Mouse (Mus musculus) lung, postnatal 0 days (tissue): ENCODE measurements around the gene Cabp4. TPM values are rescaled to one million over a fixed set of nuclear protein-coding genes. Genes with fewer than 3 reads are reported as not detected.

Source experiments
- ATAC-seq: fragments of 200-750 bp; cut with Nextera tagmentation; 2 replicates; pipeline ENCODE4 v1.8.0; 2017; ENCODE audit warnings: moderate library complexity
- DNase-seq: peaks from one replicate; pipeline ENCODE4 v3.0.0-alpha.2; 2016; ENCODE audit warnings: low spot score
- H3K27ac ChIP-seq: fragments of 300-500 bp; sonication (generic); 2 replicates; pipeline ENCODE4 v1.5.1; 2014; ENCODE audit warnings: antibody characterized with exemption, mild to moderate bottlenecking, low read length, mixed read lengths
- H3K27me3 ChIP-seq: fragments of 300-500 bp; sonication (generic); replicated peaks from 2 replicates; pipeline ENCODE4 v1.6.1; 2014; ENCODE audit warnings: low read length, mixed read lengths; ENCODE audit not compliant: insufficient read depth
- H3K36me3 ChIP-seq: fragments of 300-500 bp; sonication (generic); 2 replicates; pipeline ENCODE4 v1.6.1; 2014; ENCODE audit warnings: low read length, mixed read lengths; ENCODE audit not compliant: insufficient read depth
- H3K4me1 ChIP-seq: fragments of 300-500 bp; sonication (generic); 2 replicates; pipeline ENCODE4 v1.6.1; 2014; ENCODE audit warnings: antibody characterized with exemption, low read depth, low read length, mixed read lengths; ENCODE audit not compliant: insufficient read depth
- H3K4me2 ChIP-seq: fragments of 300-500 bp; sonication (generic); replicated peaks from 2 replicates; pipeline ENCODE4 v1.6.1; 2014; ENCODE audit warnings: low read depth, mild to moderate bottlenecking, low read length, moderate library complexity, mixed read lengths
- H3K4me3 ChIP-seq: fragments of 300-500 bp; sonication (generic); 2 replicates; pipeline ENCODE4 v1.5.1; 2014; ENCODE audit warnings: low read depth, low read length
- H3K9ac ChIP-seq: fragments of 300-500 bp; sonication (generic); replicated peaks from 2 replicates; pipeline ENCODE4 v1.6.1; 2014; ENCODE audit warnings: low read depth, mild to moderate bottlenecking
- H3K9me3 ChIP-seq: fragments of 300-500 bp; sonication (generic); 2 replicates; pipeline ENCODE4 v1.6.1; 2016; ENCODE audit warnings: low read length, mixed read lengths
- CTCF ChIP-seq: IDR thresholded peaks from 2 replicates; pipeline ENCODE4 v1.5.1; 2016; ENCODE audit warnings: antibody characterized with exemption, mild to moderate bottlenecking
- EP300 ChIP-seq: IDR thresholded peaks from 2 replicates; pipeline ENCODE4 v1.6.1; 2016; ENCODE audit warnings: antibody characterized with exemption, mild to moderate bottlenecking, control low read depth
- WGBS: fragments of 180-500 bp; shearing (Covaris S2); extraction: QIAGEN DNeasy Blood & Tissue Kit; methylation state at CpG from one replicate; pipeline ENCODE4 v1.1.7; 2014; 5-methylcytosine and 5-hydroxymethylcytosine counted together
- polyA plus RNA-seq: library from polyadenylated mRNA; unstranded; fragments of >200 nt; fragmentation: Nextera tagmentation; extraction: Ambion mirVana; gene quantifications from 2 replicates; pipeline ENCODE4 v1.2.1, GENCODE M21; 2015

The Cabp4 gene
- polyA plus RNA-seq, 1 experiment from 2014 or later, result 0.10 TPM

GRCm38 (mm10) chr19:4087090-4087489, 56.7 kb downstream of the Cabp4 start:
- Histone ChIP-seq H3K4me1 (no peaks in the 10 kb centered on the region), H3K27me3 (no peaks in the 10 kb centered on the region), H3K36me3 (no peaks in the 10 kb centered on the region), H3K9me3 (no peaks in the 10 kb centered on the region), H3K27ac (no peak overlapping the region), H3K4me3 (no peak overlapping the region), H3K9ac (no peak overlapping the region), H3K4me2 (no peak overlapping the region)
- DNase-seq (no peak), ATAC-seq (no peak)
- WGBS, result 82% methylated on average over 5 of the region's 5 CpGs
- TF ChIP-seq EP300 (no peak), CTCF (no peak)

GRCm38 (mm10) chr19:4086156-4086555, 57.7 kb downstream of the Cabp4 start:
- no peak overlapping the region for H3K27ac ChIP-seq
- no peak overlapping the region for H3K9ac ChIP-seq
- 92% methylated on average over 15 of the region's 15 CpGs for WGBS
- no peak overlapping the region for H3K4me3 ChIP-seq
- H3K4me1 ChIP-seq, result no peaks in the 10 kb centered on the region
- no peaks in the 10 kb centered on the region for H3K27me3 ChIP-seq
- no peak overlapping the region for H3K4me2 ChIP-seq
- ATAC-seq, result no peak
- H3K36me3 ChIP-seq, result no peaks in the 10 kb centered on the region
- H3K9me3 ChIP-seq, result no peaks in the 10 kb centered on the region
- DNase-seq, result no peak
- TF ChIP-seq CTCF (no peak), EP300 (no peak)

Other genes starting within 250 kb of the Cabp4 start
- 31.8 and 33.1 TPM in 2 replicates for gene Tcirg1, start 236.9 kb downstream of the Cabp4 start, polyA plus RNA-seq
- 203 and 225 TPM in 2 replicates for gene Ndufs8, start 231.3 kb downstream of the Cabp4 start, polyA plus RNA-seq
- 33.2 and 38.3 TPM in 2 replicates for gene Aldh3b1, start 214.2 kb downstream of the Cabp4 start, polyA plus RNA-seq
- gene Unc93b1, start 208.8 kb downstream of the Cabp4 start, polyA plus RNA-seq, result 40.0 and 45.5 TPM in 2 replicates
- 0.04 and 0.06 TPM in 2 replicates for gene Aldh3b3, start 185.4 kb downstream of the Cabp4 start, polyA plus RNA-seq
- gene Aldh3b2, start 171.7 kb downstream of the Cabp4 start, polyA plus RNA-seq, result 0.47 and 0.71 TPM in 2 replicates
- 14.9 and 15.7 TPM in 2 replicates for gene Acy3, start 157.5 kb downstream of the Cabp4 start, polyA plus RNA-seq
- gene Tbx10, start 151.3 kb downstream of the Cabp4 start, polyA plus RNA-seq, result not detected in 2 replicates
- gene Nudt8, start 143.5 kb downstream of the Cabp4 start, polyA plus RNA-seq, result 27.0 and 28.5 TPM in 2 replicates
- gene Gm49405, start 143.4 kb downstream of the Cabp4 start, polyA plus RNA-seq, result 1.1 TPM in 2 replicates
- gene Doc2g, start 140.7 kb downstream of the Cabp4 start, polyA plus RNA-seq, result 1.9 and 2.0 TPM in 2 replicates
- 130 and 152 TPM in 2 replicates for gene Ndufv1, start 131.2 kb downstream of the Cabp4 start, polyA plus RNA-seq
- gene Gstp1, start 106.0 kb downstream of the Cabp4 start, polyA plus RNA-seq, result 273 and 288 TPM in 2 replicates
- gene Gstp2, start 98.0 kb downstream of the Cabp4 start, polyA plus RNA-seq, result 6.3 and 7.3 TPM in 2 replicates
- 6.5 and 6.9 TPM in 2 replicates for gene Gstp3, start 84.5 kb downstream of the Cabp4 start, polyA plus RNA-seq
- gene Cabp2, start 62.5 kb downstream of the Cabp4 start, polyA plus RNA-seq, result not detected in 2 replicates
- 154 and 164 TPM in 2 replicates for gene Cdk2ap2, start 46.9 kb downstream of the Cabp4 start, polyA plus RNA-seq
- gene Pitpnm1, start 44.0 kb downstream of the Cabp4 start, polyA plus RNA-seq, result 17.0 and 18.9 TPM in 2 replicates
- 78.5 and 82.1 TPM in 2 replicates for gene Aip, start 18.2 kb downstream of the Cabp4 start, polyA plus RNA-seq
- gene Gpr152, start 4.2 kb downstream of the Cabp4 start, polyA plus RNA-seq, result not detected in 2 replicates
- 183 and 192 TPM in 2 replicates for gene Coro1b, start 4.6 kb upstream of the Cabp4 start, polyA plus RNA-seq
- gene Ptprcap, start 9.6 kb upstream of the Cabp4 start, polyA plus RNA-seq, result 3.4 and 3.7 TPM in 2 replicates
- 28.4 and 35.1 TPM in 2 replicates for gene Rps6kb2, start 19.3 kb upstream of the Cabp4 start, polyA plus RNA-seq
- 1.8 and 2.6 TPM in 2 replicates for gene Carns1, start 31.4 kb upstream of the Cabp4 start, polyA plus RNA-seq
- 3.9 and 4.5 TPM in 2 replicates for gene Tbc1d10c, start 47.3 kb upstream of the Cabp4 start, polyA plus RNA-seq
- gene Ppp1ca, start 48.0 kb upstream of the Cabp4 start, polyA plus RNA-seq, result 619 and 631 TPM in 2 replicates
- gene Rad9a, start 57.6 kb upstream of the Cabp4 start, polyA plus RNA-seq, result 14.1 and 14.3 TPM in 2 replicates
- 7.6 and 8.0 TPM in 2 replicates for gene Clcf1, start 70.2 kb upstream of the Cabp4 start, polyA plus RNA-seq
- not detected in 2 replicates for gene AC109138.7, start 70.3 kb upstream of the Cabp4 start, polyA plus RNA-seq
- gene Pold4, start 87.9 kb upstream of the Cabp4 start, polyA plus RNA-seq, result 58.6 and 63.6 TPM in 2 replicates
- 22.7 and 24.4 TPM in 2 replicates for gene Ssh3, start 125.1 kb upstream of the Cabp4 start, polyA plus RNA-seq
- gene Ankrd13d, start 139.1 kb upstream of the Cabp4 start, polyA plus RNA-seq, result 2.0 and 2.6 TPM in 2 replicates
- 13.9 and 14.0 TPM in 2 replicates for gene Grk2, start 162.2 kb upstream of the Cabp4 start, polyA plus RNA-seq